Comparison of ENCODE assay signal across 8 mouse cellular contexts in the genomic region with DNA sequence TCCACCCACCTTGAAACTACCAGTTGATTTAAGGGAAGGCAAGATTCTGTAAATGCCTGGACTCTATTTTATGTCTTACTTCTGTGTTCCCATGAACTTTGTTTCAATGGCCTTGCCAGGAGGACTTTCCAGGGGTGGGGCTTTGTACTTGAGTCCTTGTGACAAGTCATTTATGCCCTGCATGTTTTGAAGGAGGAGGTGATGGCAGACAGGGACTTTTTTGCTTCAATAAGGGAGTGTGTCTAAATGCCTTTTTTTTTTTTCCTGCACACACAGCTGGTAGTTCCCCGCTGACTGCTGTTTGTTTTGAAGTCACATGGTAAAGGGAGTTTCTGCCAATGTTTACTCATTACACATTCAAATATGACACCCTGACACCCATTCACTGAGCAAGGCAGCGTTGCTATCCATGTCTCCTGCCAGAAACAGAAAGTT.
DNase-seq lines count a peak whose midpoint lies in the region; ATAC-seq and TF ChIP-seq lines count a peak whose summit lies in the region.

No protein-coding gene starts in this region.

- 26% methylated on average over 2 of the region's 2 CpGs for WGBS in kidney, embryonic 15.5 days
- 51% methylated on average over 2 of the region's 2 CpGs for WGBS in hindbrain, embryonic 10.5 days

- no peaks in the 10 kb centered on the region for H3K27me3 ChIP-seq in kidney, embryonic 15.5 days
- H3K27me3 ChIP-seq in hindbrain, embryonic 10.5 days (ENCODE audit: insufficient read depth, poor library complexity, severe bottlenecking): no peaks in the 10 kb centered on the region

- no peak overlapping the region for H3K9ac ChIP-seq in kidney, embryonic 15.5 days

- peaks cover 9% of the 10 kb centered on the region for H3K4me1 ChIP-seq in embryonic fibroblast, embryonic 13.5 days (ENCODE audit: control insufficient read depth, insufficient read depth, low read length)
- peaks cover 35% of the 10 kb centered on the region for H3K4me1 ChIP-seq in kidney, embryonic 15.5 days
- 0 out of 2 replicates have a peak, but pooled peaks cover 6% of the 10 kb centered on the region for H3K4me1 ChIP-seq in hindbrain, embryonic 10.5 days (replicated peaks)

- TF ChIP-seq POLR2A in embryonic fibroblast, embryonic 13.5 days (IDR thresholded peaks at IDR 0.05; ENCODE audit: low read depth, low read length): no peak

- TF ChIP-seq CTCF in embryonic fibroblast, embryonic 13.5 days (IDR thresholded peaks at IDR 0.05; ENCODE audit: borderline replicate concordance, insufficient read depth, low read length): no peak

- H3K27ac ChIP-seq in embryonic fibroblast, embryonic 13.5 days (ENCODE audit: insufficient read depth, low read length): peak overlapping the region; percentile 76
- peak overlapping the region; percentile 66 for H3K27ac ChIP-seq in kidney, embryonic 15.5 days
- no peak overlapping the region for H3K27ac ChIP-seq in hindbrain, embryonic 10.5 days

- H3K4me3 ChIP-seq in embryonic fibroblast, embryonic 13.5 days (ENCODE audit: insufficient read depth, low read length): no peak overlapping the region
- H3K4me3 ChIP-seq in kidney, embryonic 15.5 days (replicated peaks): no peak overlapping the region
- no peak overlapping the region for H3K4me3 ChIP-seq in hindbrain, embryonic 10.5 days

- no peak overlapping the region for H3K4me2 ChIP-seq in kidney, embryonic 15.5 days

- peak; percentile 17 to 35 for DNase-seq in spleen, postnatal 36 days (ENCODE audit: low spot score in 2 of 2)
- DNase-seq in spleen, adult 18-20 months: no peak
- peak; percentile 87 for DNase-seq in naive thymus-derived CD4-positive, alpha-beta T cell, adult 2 months (ENCODE audit: low read depth)
- no peak for DNase-seq in hindbrain, embryonic 10.5 days (ENCODE audit: low spot score)
- no peak for DNase-seq in left cerebral cortex, adult 8-10 months (ENCODE audit: low spot score in 2 of 2)
- no peak for DNase-seq in frontal cortex, postnatal 14 days (ENCODE audit: low spot score in 2 of 2)

- H3K36me3 ChIP-seq in kidney, embryonic 15.5 days: no peaks in the 10 kb centered on the region
- H3K36me3 ChIP-seq in hindbrain, embryonic 10.5 days: no peaks in the 10 kb centered on the region

- ATAC-seq in kidney, embryonic 15.5 days (replicated peaks; ENCODE audit: low FRiP score): no peak

- H3K9me3 ChIP-seq in kidney, embryonic 15.5 days (replicated peaks): no peaks in the 10 kb centered on the region
- no peaks in the 10 kb centered on the region for H3K9me3 ChIP-seq in hindbrain, embryonic 10.5 days

Comparison
In these comparisons a context has a peak if more than half of its experiments do, and no peak if none do; other contexts are left out.
1. DNase-seq: peak in spleen, postnatal 36 days (2 of 2) and naive thymus-derived CD4-positive, alpha-beta T cell, adult 2 months (single experiment); none in spleen, adult 18-20 months (0 of 2), hindbrain, embryonic 10.5 days (single experiment), left cerebral cortex, adult 8-10 months (0 of 2) and frontal cortex, postnatal 14 days (0 of 2).